Mouse (Mus musculus) ES-Bruce4 (cell line): ENCODE results near the gene Pfkl. TPM values are rescaled to one million over a fixed set of nuclear protein-coding genes. Genes with fewer than 3 reads are reported as not detected.
"Not testable (repeated sequence)": the region's sequence is repeated elsewhere in the genome, so short reads cannot be mapped to it uniquely, and the experiment has no call there.

ENCODE experiments used
- H3K27ac ChIP-seq: 2 replicates; pipeline ENCODE4 v1.5.1; 2012; ENCODE audit warnings: low read length, inconsistent platforms; ENCODE audit not compliant: insufficient read depth
- H3K27me3 ChIP-seq: 2 replicates; pipeline ENCODE4 v1.6.1; 2012; ENCODE audit warnings: mild to moderate bottlenecking, low read length, inconsistent platforms; ENCODE audit not compliant: control insufficient read depth, poor library complexity, insufficient read depth, severe bottlenecking
- H3K36me3 ChIP-seq: 2 replicates; pipeline ENCODE4 v1.6.1; 2012; ENCODE audit warnings: inconsistent platforms, mild to moderate bottlenecking, low read length, moderate library complexity; ENCODE audit not compliant: control insufficient read depth, poor library complexity, insufficient read depth, severe bottlenecking
- H3K4me1 ChIP-seq: one replicate; pipeline ENCODE4 v1.8.1; 2011; ENCODE audit warnings: low read length; ENCODE audit not compliant: control insufficient read depth, insufficient read depth
- H3K4me3 ChIP-seq: 2 replicates; pipeline ENCODE4 v1.5.1; 2011; ENCODE audit warnings: low read depth, mild to moderate bottlenecking, low read length
- H3K9ac ChIP-seq: 2 replicates; pipeline ENCODE4 v1.6.1; 2012; ENCODE audit warnings: low read depth, mild to moderate bottlenecking, inconsistent platforms; ENCODE audit not compliant: poor library complexity, severe bottlenecking
- H3K9me3 ChIP-seq: replicated peaks from 2 replicates; pipeline ENCODE4 v1.6.1; 2012; ENCODE audit warnings: mild to moderate bottlenecking, low read length, inconsistent platforms; ENCODE audit not compliant: control insufficient read depth, poor library complexity, insufficient read depth, severe bottlenecking
- CTCF ChIP-seq: IDR thresholded peaks from one replicate; pipeline ENCODE4 v1.8.1; 2011; ENCODE audit warnings: low read depth, low read length
- EP300 ChIP-seq: IDR thresholded peaks from 2 replicates; pipeline ENCODE4 v1.6.1; 2011; ENCODE audit warnings: low read depth, low read length; ENCODE audit not compliant: insufficient read depth
- POLR2A ChIP-seq: IDR thresholded peaks from one replicate; pipeline ENCODE4 v1.8.1; 2011; ENCODE audit warnings: low read length; ENCODE audit not compliant: insufficient read depth
- polyA plus RNA-seq: library from polyadenylated mRNA; stranded (reverse); fragments of >200 nt; gene quantifications from 2 replicates; pipeline ENCODE4 v1.2.4, GENCODE M21; 2011; ENCODE audit warnings: low read depth; ENCODE audit not compliant: missing spikeins, insufficient read depth, insufficient read length

The Pfkl gene
- polyA plus RNA-seq, 1 experiment, result 100 TPM

GRCm38 (mm10) chr10:78018797-78019203 lies 8.9 kb upstream of the Pfkl start:
- H3K27me3 ChIP-seq, result no peaks in the 10 kb centered on the region
- no peak overlapping the region for H3K9ac ChIP-seq
- no peak overlapping the region for H3K27ac ChIP-seq
- no peaks in the 10 kb centered on the region for H3K4me1 ChIP-seq
- no peaks in the 10 kb centered on the region for H3K36me3 ChIP-seq
- no peak overlapping the region for H3K4me3 ChIP-seq
- peaks cover 6% of the 10 kb centered on the region for H3K9me3 ChIP-seq
- TF ChIP-seq CTCF (peak; percentile 87), EP300 (no peak)

GRCm38 (mm10) chr10:78016366-78016765 lies 6.5 kb upstream of the Pfkl start:
- Histone ChIP-seq H3K9ac (no peak overlapping the region), H3K9me3 (peaks cover 6% of the 10 kb centered on the region)

GRCm38 (mm10) chr10:78015489-78015888 lies 5.6 kb upstream of the Pfkl start:
- Histone ChIP-seq H3K27ac (no peak overlapping the region), H3K4me1 (peaks cover 2% of the 10 kb centered on the region), H3K9me3 (peaks cover 6% of the 10 kb centered on the region), H3K36me3 (no peaks in the 10 kb centered on the region), H3K27me3 (no peaks in the 10 kb centered on the region), H3K9ac (no peak overlapping the region), H3K4me3 (no peak overlapping the region)
- TF ChIP-seq POLR2A (no peak), EP300 (no peak), CTCF (no peak)

More at GRCm38 (mm10) chr10:78016366-78016765, 6.5 kb upstream of the Pfkl start:
- no peak overlapping the region for H3K27ac ChIP-seq
- peaks cover 2% of the 10 kb centered on the region for H3K4me1 ChIP-seq
- H3K4me3 ChIP-seq, result no peak overlapping the region
- no peaks in the 10 kb centered on the region for H3K27me3 ChIP-seq
- H3K36me3 ChIP-seq, result no peaks in the 10 kb centered on the region
- TF ChIP-seq CTCF (no peak), POLR2A (no peak)

GRCm38 (mm10) chr10:78012661-78013495 lies 3.0 kb upstream of the Pfkl start:
- no peaks in the 10 kb centered on the region for H3K27me3 ChIP-seq
- H3K36me3 ChIP-seq, result no peaks in the 10 kb centered on the region
- TF ChIP-seq EP300, result 0 out of 2 replicates have a peak, but pooled peaks have one; percentile 6
- no peak for TF ChIP-seq CTCF
- peaks cover 2% of the 10 kb centered on the region for H3K4me1 ChIP-seq
- H3K4me3 ChIP-seq, result no peak overlapping the region
- no peak overlapping the region; the same call in 1 of the 2 replicates for H3K27ac ChIP-seq
- H3K9ac ChIP-seq, result no peak overlapping the region
- no peaks in the 10 kb centered on the region for H3K9me3 ChIP-seq

GRCm38 (mm10) chr10:78011116-78011515 lies 1.2 kb upstream of the Pfkl start:
- H3K27ac ChIP-seq, H3K4me1 ChIP-seq, H3K36me3 ChIP-seq, H3K9me3 ChIP-seq, H3K27me3 ChIP-seq, H3K9ac ChIP-seq, H3K4me3 ChIP-seq: not testable (repeated sequence)

- peaks cover 11% of the 10 kb centered on the region for H3K4me1 ChIP-seq
- H3K4me3 ChIP-seq, result peak overlapping the region; percentile 53
- no peaks in the 10 kb centered on the region for H3K36me3 ChIP-seq
- H3K9ac ChIP-seq, result peak overlapping the region; percentile 41
- no peaks in the 10 kb centered on the region for H3K9me3 ChIP-seq
- peak overlapping the region; percentile 5; the same call in 1 of the 2 replicates for H3K27ac ChIP-seq
- H3K27me3 ChIP-seq, result no peaks in the 10 kb centered on the region
- TF ChIP-seq POLR2A (no peak), EP300 (no peak)
Observed at GRCm38 (mm10) chr10:78010335-78010734, 452 bp upstream of the Pfkl start.
